Mouse (Mus musculus) right cerebral cortex, adult 18-20 months (tissue): Measurements from ENCODE around the gene Prpf39.

ENCODE experiments used
- DNase-seq: peaks from one replicate; pipeline ENCODE4 v3.0.0; 2022; ENCODE audit warnings: mixed read lengths

Gene Prpf39

GRCm38 (mm10) chr12:65036190-65036870, at the start of gene Prpf39:
Gene Prpf39 (plus strand): TSS chr12:65036333.
- DNase-seq = peak; percentile 93

- DNase-seq = no peak
Observed at GRCm38 (mm10) chr12:65007725-65008124, 28.4 kb upstream of the Prpf39 start.

GRCm38 (mm10) chr12:65022842-65023241, 13.3 kb upstream of the Prpf39 start:
- DNase-seq = peak; percentile 31

- no peak for DNase-seq
Observed at GRCm38 (mm10) chr12:65035839-65036189, 319 bp upstream of the Prpf39 start.

- DNase-seq = no peak
Observed at GRCm38 (mm10) chr12:65036892-65037545, 886 bp downstream of the Prpf39 start.

- DNase-seq = no peak
Observed at GRCm38 (mm10) chr12:65037546-65037937, 1.4 kb downstream of the Prpf39 start.

GRCm38 (mm10) chr12:65048799-65049198, 12.7 kb downstream of the Prpf39 start:
- no peak for DNase-seq

- no peak for DNase-seq
Observed at GRCm38 (mm10) chr12:65058203-65058602, 22.1 kb downstream of the Prpf39 start.

GRCm38 (mm10) chr12:65061082-65061481, 24.9 kb downstream of the Prpf39 start:
- DNase-seq = no peak

GRCm38 (mm10) chr12:65065241-65065640, 29.1 kb downstream of the Prpf39 start:
- DNase-seq = no peak

- DNase-seq = no peak
Observed at GRCm38 (mm10) chr12:65066234-65066633, 30.1 kb downstream of the Prpf39 start.

- no peak for DNase-seq
Observed at GRCm38 (mm10) chr12:65068409-65068808, 32.3 kb downstream of the Prpf39 start.

- no peak for DNase-seq
Observed at GRCm38 (mm10) chr12:65072911-65073610, 36.9 kb downstream of the Prpf39 start.

- peak; percentile 98 for DNase-seq
Observed at GRCm38 (mm10) chr12:65073611-65074178, 37.6 kb downstream of the Prpf39 start, which contains the start of gene Fkbp3. Gene Fkbp3 (minus strand): TSS chr12:65074007.

GRCm38 (mm10) chr12:65074651-65075050, 38.5 kb downstream of the Prpf39 start:
- DNase-seq = no peak

- DNase-seq = peak; percentile 93
Observed at GRCm38 (mm10) chr12:65075085-65075732, 39.1 kb downstream of the Prpf39 start, which contains the start of gene Fancm. Gene Fancm (plus strand): TSS chr12:65075603.

- DNase-seq = no peak
Observed at GRCm38 (mm10) chr12:65075733-65076310, 39.7 kb downstream of the Prpf39 start.

- no peak for DNase-seq
Observed at GRCm38 (mm10) chr12:65076906-65077305, 40.8 kb downstream of the Prpf39 start.

GRCm38 (mm10) chr12:65108746-65109145, 72.6 kb downstream of the Prpf39 start:
- no peak for DNase-seq

- no peak for DNase-seq
Observed at GRCm38 (mm10) chr12:65111503-65111902, 75.4 kb downstream of the Prpf39 start.

- DNase-seq = peak; percentile 37
Observed at GRCm38 (mm10) chr12:65112811-65113210, 76.7 kb downstream of the Prpf39 start.
